Mouse (Mus musculus): Measurements from ENCODE around the gene Anapc16. TPM values are rescaled to one million over a fixed set of nuclear protein-coding genes. Genes with fewer than 3 reads are reported as not detected.

Gene Anapc16
- 33.2 and 44.1 TPM in 2 replicates for polyA plus RNA-seq (2012; ENCODE audit: insufficient read depth, insufficient read length, missing spikeins)

GRCm38 (mm10) chr10:60002673-60003212 lies at the start of gene Anapc16, which contains the start of gene Ascc1:
Anapc16 (minus strand) TSS chr10:60003135.
Ascc1 (plus strand) TSS chr10:60002805.
- TF ChIP-seq POLR2A (IDR thresholded peaks at IDR 0.05; ENCODE audit: borderline replicate concordance, low read depth, low read length) = no peak
- no peak for TF ChIP-seq CTCF (IDR thresholded peaks at IDR 0.05; ENCODE audit: low read depth, low read length)
- Histone ChIP-seq H3K4me3 (ENCODE audit: insufficient read depth, low read length) (peak within 1 kb of the TSS; percentile 87), H3K27ac (ENCODE audit: insufficient read depth, low read depth, low read length) (peak within 1 kb of the TSS; percentile 89), H3K4me1 (ENCODE audit: control insufficient read depth, insufficient read depth, low read length) (peaks cover 13% of the 10 kb centered on the region)

- H3K4me1 ChIP-seq (ENCODE audit: control insufficient read depth, insufficient read depth, low read length) = no peaks in the 10 kb centered on the region
- no peak overlapping the region for H3K27ac ChIP-seq (ENCODE audit: insufficient read depth, low read depth, low read length)
- no peak overlapping the region for H3K4me3 ChIP-seq (ENCODE audit: insufficient read depth, low read length)
- TF ChIP-seq CTCF (IDR thresholded peaks at IDR 0.05; ENCODE audit: low read depth, low read length) = no peak
Measured at GRCm38 (mm10) chr10:60050581-60050980, 47.6 kb upstream of the Anapc16 start.

GRCm38 (mm10) chr10:60046696-60047095 lies 43.8 kb upstream of the Anapc16 start:
- TF ChIP-seq POLR2A (IDR thresholded peaks at IDR 0.05; ENCODE audit: borderline replicate concordance, low read depth, low read length) (no peak), CTCF (IDR thresholded peaks at IDR 0.05; ENCODE audit: low read depth, low read length) (no peak)
- no peak overlapping the region for H3K27ac ChIP-seq (ENCODE audit: insufficient read depth, low read depth, low read length)
- H3K4me1 ChIP-seq (ENCODE audit: control insufficient read depth, insufficient read depth, low read length) = peaks cover 4% of the 10 kb centered on the region; the same call in 1 of the 2 replicates
- no peak overlapping the region for H3K4me3 ChIP-seq (ENCODE audit: insufficient read depth, low read length)

DNA sequence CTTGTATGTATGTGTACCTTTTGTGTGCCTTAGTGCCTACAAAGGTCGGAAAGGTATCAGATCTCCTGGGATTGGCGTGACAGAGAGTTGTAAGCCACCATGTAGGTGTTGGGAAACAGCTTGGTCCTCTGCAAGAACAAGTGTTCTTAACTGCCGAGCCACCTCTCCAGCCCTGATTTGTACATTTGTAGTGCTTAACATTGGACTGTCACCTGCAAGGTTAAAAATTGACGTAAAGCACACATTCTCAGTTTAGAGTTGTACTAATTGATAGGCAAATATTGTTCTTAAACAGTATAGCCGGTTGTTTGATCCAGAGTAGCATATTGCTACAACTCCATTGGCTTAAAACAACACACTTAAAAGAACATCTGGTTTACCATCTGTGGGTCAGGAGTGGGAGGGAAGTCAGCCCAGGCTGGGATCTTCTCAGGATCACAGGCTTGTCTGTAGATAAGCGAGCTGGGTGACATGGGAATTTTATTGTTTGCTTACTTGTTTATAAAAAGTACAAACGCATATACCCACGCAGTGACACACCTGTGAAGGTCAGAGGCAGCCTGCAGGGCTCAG lies 39.5 kb upstream of the Anapc16 start:
- Histone ChIP-seq H3K4me1 (ENCODE audit: control insufficient read depth, insufficient read depth, low read length) (peaks cover 11% of the 10 kb centered on the region), H3K4me3 (ENCODE audit: insufficient read depth, low read length) (no peak overlapping the region), H3K27ac (ENCODE audit: insufficient read depth, low read depth, low read length) (no peak overlapping the region)
- TF ChIP-seq CTCF (IDR thresholded peaks at IDR 0.05; ENCODE audit: low read depth, low read length) = no peak
- no peak for TF ChIP-seq POLR2A (IDR thresholded peaks at IDR 0.05; ENCODE audit: borderline replicate concordance, low read depth, low read length)

DNA sequence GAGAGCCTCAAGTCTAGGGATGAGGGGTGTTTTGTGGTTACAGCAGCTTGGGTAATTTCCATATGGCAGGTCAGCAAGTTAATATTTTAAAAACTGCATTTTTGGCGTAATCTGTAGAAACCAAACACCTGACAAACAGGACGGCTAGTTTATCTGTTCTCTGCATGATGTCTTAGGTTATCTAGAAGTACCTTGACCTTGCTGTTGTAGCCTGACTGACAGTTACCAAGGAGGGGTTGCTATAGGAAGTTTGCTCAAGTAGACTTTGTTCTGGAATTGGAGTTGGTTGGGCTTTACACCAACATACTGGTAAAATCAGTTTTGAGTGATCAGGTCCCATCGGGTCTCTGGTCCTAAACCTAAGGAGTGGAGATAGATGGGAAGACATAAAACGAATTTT lies 32.8 kb upstream of the Anapc16 start:
- TF ChIP-seq POLR2A (IDR thresholded peaks at IDR 0.05; ENCODE audit: borderline replicate concordance, low read depth, low read length) (no peak), CTCF (IDR thresholded peaks at IDR 0.05; ENCODE audit: low read depth, low read length) (no peak)
- no peak overlapping the region for H3K27ac ChIP-seq (ENCODE audit: insufficient read depth, low read depth, low read length)
- no peak overlapping the region for H3K4me3 ChIP-seq (ENCODE audit: insufficient read depth, low read length)

DNA sequence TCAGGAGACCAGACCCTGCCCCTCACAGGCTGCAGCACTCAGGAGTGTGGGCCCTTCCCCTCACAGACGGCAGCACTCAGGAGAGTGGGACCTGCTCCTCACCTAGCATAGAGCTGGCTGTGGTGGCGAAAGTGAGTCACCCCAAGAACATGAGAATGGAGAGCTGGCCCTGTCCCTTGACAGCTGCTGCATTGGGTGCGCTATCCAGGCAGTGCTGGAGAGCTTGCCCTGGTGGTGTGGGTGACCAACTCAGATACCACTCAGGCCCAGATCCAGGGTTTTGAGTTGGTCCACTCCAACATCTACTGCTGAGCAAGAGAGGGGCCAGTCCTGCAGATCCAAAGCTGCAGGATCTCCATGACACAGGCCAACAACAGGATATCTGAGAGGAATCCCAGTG lies 31.7 kb upstream of the Anapc16 start:
- no peak overlapping the region for H3K4me3 ChIP-seq (ENCODE audit: insufficient read depth, low read length)

More for the DNA sequence above, 32.8 kb upstream of the Anapc16 start:
- H3K4me1 ChIP-seq (ENCODE audit: control insufficient read depth, insufficient read depth, low read length) = peaks cover 18% of the 10 kb centered on the region

DNA sequence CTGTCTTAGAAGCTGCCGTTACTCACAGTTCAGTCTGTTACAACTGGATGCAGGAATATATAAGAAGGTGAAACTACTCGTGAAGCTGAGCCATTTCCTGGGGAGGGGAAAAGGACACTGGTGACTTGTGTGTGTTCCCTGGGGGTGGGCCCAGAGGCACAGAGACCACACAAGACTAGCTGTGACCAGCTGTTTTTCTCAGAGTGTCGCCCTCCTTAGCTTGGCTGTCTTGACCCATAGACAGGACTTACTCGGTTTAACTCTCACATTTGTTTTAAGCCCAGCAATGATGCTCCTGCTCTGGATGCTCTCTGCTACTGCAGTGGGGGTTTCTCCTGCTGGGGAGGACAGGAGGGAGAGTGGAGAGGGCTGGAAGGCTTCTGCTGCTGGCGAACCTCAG lies 30.1 kb upstream of the Anapc16 start:
- Histone ChIP-seq H3K4me1 (ENCODE audit: control insufficient read depth, insufficient read depth, low read length) (peaks cover 25% of the 10 kb centered on the region), H3K4me3 (ENCODE audit: insufficient read depth, low read length) (no peak overlapping the region), H3K27ac (ENCODE audit: insufficient read depth, low read depth, low read length) (no peak overlapping the region)
- TF ChIP-seq POLR2A (IDR thresholded peaks at IDR 0.05; ENCODE audit: borderline replicate concordance, low read depth, low read length) = no peak
- TF ChIP-seq CTCF (IDR thresholded peaks at IDR 0.05; ENCODE audit: low read depth, low read length) = no peak

More for the DNA sequence above, 31.7 kb upstream of the Anapc16 start:
- Histone ChIP-seq H3K4me1 (ENCODE audit: control insufficient read depth, insufficient read depth, low read length) (peaks cover 18% of the 10 kb centered on the region), H3K27ac (ENCODE audit: insufficient read depth, low read depth, low read length) (no peak overlapping the region)
- TF ChIP-seq POLR2A (IDR thresholded peaks at IDR 0.05; ENCODE audit: borderline replicate concordance, low read depth, low read length) (no peak), CTCF (IDR thresholded peaks at IDR 0.05; ENCODE audit: low read depth, low read length) (no peak)

- Histone ChIP-seq H3K4me3 (ENCODE audit: insufficient read depth, low read length) (no peak overlapping the region), H3K27ac (ENCODE audit: insufficient read depth, low read depth, low read length) (no peak overlapping the region), H3K4me1 (ENCODE audit: control insufficient read depth, insufficient read depth, low read length) (peaks cover 29% of the 10 kb centered on the region)
- TF ChIP-seq POLR2A (IDR thresholded peaks at IDR 0.05; ENCODE audit: borderline replicate concordance, low read depth, low read length) (no peak), CTCF (IDR thresholded peaks at IDR 0.05; ENCODE audit: low read depth, low read length) (no peak)
Measured at GRCm38 (mm10) chr10:60032622-60033021, 29.7 kb upstream of the Anapc16 start.

GRCm38 (mm10) chr10:60031985-60032384 lies 29.1 kb upstream of the Anapc16 start:
- Histone ChIP-seq H3K4me3 (ENCODE audit: insufficient read depth, low read length) (no peak overlapping the region), H3K27ac (ENCODE audit: insufficient read depth, low read depth, low read length) (no peak overlapping the region), H3K4me1 (ENCODE audit: control insufficient read depth, insufficient read depth, low read length) (peaks cover 34% of the 10 kb centered on the region)
- TF ChIP-seq CTCF (IDR thresholded peaks at IDR 0.05; ENCODE audit: low read depth, low read length) (no peak), POLR2A (IDR thresholded peaks at IDR 0.05; ENCODE audit: borderline replicate concordance, low read depth, low read length) (no peak)

- Histone ChIP-seq H3K4me1 (ENCODE audit: control insufficient read depth, insufficient read depth, low read length) (peaks cover 37% of the 10 kb centered on the region), H3K4me3 (ENCODE audit: insufficient read depth, low read length) (no peak overlapping the region), H3K27ac (ENCODE audit: insufficient read depth, low read depth, low read length) (no peak overlapping the region)
- TF ChIP-seq CTCF (IDR thresholded peaks at IDR 0.05; ENCODE audit: low read depth, low read length) (no peak), POLR2A (IDR thresholded peaks at IDR 0.05; ENCODE audit: borderline replicate concordance, low read depth, low read length) (no peak)
Measured at GRCm38 (mm10) chr10:60031562-60031961, 28.6 kb upstream of the Anapc16 start.

Data from bone marrow macrophage, adult 2 months (primary cell).